Mouse (Mus musculus): Measurements from ENCODE around the gene 2410137M14Rik.
A peak's percentile ranks its signal among the peaks of the same experiment; 100 is the strongest.
"Not testable (repeated sequence)": the region's sequence is repeated elsewhere in the genome, so short reads cannot be mapped to it uniquely, and the experiment has no call there.

2410137M14Rik gene

DNA sequence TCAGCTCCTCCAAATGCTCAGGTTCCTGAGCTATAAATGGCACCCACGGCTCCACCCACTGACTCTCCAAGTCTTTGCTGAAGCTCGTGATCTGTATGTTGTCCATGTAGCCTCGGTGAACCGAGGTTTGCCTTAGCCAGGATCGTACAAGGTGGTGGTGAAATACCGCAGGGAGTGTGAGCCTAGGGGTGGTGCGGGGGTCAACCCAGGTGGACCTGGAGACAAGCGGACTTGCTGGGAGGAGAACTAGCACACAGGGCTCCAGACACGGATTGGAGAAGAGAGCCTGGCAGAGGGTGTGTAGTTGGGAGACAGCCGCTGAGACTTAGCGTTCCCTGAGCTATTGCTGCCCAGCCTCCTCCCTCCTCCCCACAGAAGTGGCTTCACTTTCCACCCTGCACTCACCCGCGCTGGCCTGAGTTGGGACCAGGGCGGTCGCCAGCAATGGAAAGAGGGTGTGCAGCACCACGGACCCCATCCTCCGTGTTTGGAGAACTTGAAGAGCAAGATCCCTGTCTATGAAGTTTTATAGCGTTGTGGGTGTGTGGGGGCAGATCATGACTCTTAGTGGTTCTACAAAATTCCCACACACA is at the start of gene 2410137M14Rik:
Gene 2410137M14Rik (minus strand): TSS at position 17 of the 593 bp plus-strand sequence.
- DNase-seq (ENCODE audit: low spot score): no peak

GRCm38 (mm10) chr17:37029162-37029561 is 48.1 kb upstream of the 2410137M14Rik start:
- no peak for DNase-seq (ENCODE audit: low spot score)

DNA sequence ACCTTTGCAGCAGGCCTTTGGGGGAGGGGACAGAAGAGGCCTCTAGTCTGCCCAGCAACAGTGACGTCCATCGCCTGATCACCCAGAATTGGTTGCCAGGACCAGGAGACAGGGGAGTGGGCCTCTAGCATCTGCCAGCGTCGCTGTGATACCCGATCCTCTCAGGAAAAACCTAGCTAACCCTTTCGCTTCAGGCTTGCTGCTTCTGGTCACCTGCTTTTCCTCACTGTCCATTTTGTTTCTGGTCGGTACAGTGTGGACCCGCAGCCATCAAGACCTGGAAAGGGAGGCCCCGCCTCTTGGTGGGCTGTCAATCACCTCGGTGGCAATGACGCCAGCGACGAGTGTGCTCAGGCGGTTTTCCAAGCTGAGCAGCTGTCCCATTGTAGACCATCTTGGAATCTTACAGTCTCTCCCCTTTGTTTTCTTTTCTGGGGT is 47.7 kb upstream of the 2410137M14Rik start:
- DNase-seq (ENCODE audit: low spot score): peak; percentile 98

- DNase-seq (ENCODE audit: low spot score): peak; percentile 35
Measured at GRCm38 (mm10) chr17:37028212-37028611, 47.2 kb upstream of the 2410137M14Rik start.

DNA sequence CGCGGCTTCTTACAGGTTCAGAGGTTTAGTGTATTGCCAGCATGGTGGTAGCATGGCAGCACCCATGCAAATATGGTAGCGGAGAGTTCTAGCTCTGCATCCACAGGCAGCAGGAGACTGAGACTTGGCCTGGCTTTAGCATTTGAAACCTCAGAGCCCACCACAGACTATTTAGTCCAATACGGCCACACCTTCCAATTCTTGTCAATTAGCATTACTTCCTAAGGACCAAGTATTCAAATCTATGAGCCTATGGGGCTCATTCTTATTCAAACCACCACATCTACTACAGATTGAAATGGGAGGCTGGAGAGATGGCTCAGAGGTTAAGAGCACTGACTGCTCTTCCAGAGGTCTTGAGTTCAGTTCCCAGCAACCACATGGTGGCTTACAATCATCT is 46.4 kb upstream of the 2410137M14Rik start:
- DNase-seq (ENCODE audit: low spot score): no peak

GRCm38 (mm10) chr17:37026425-37026824 is 45.4 kb upstream of the 2410137M14Rik start:
- no peak for DNase-seq (ENCODE audit: low spot score)

DNA sequence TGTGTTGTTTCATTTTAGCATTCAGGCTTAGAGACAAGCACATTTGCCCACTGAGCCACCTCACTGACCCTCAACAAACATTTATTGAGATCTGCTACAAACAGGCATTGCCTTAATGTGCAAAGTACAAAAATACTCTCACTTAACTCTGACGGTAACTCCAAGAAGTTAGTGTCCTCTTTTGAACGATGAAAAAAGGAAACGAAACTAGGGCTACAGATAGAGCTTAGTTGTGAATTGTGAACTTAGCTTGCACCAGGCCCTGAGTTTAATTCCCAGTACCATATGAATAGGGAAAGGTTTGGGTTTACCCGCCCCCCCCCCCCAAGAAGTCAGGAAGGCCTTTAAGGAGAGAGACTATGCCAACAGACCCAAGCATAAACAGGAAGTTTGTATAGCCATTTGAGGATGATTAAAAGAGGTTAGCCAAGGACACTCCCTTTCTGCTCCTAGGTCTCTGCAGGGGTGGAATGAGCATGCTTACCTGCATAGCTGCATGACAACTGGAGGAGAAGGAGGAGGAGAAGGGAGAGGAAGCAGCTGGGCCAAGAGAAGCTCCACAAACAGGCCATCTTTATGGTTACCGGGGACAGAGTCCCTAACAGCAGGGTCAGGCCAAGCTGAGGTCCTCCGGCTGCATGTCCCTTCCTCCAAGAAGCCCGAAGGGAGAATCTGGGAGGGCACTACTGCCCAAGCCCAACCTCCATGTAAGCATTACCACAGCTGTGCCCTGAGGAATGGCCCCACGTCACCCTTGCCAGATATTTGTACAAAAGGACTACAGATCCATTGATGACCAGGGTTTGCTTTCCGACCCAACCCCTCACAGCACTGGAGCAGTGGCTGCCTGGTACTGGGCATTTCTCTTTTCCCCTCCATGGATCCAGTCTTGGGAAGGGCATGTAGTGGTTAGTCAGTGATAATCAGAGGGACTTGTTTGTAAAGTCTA is 41.9 kb upstream of the 2410137M14Rik start, which contains the start of gene Mog:
Gene Mog (minus strand): TSS at position 771 of the 949 bp plus-strand sequence.
- DNase-seq (ENCODE audit: low spot score): no peak

DNA sequence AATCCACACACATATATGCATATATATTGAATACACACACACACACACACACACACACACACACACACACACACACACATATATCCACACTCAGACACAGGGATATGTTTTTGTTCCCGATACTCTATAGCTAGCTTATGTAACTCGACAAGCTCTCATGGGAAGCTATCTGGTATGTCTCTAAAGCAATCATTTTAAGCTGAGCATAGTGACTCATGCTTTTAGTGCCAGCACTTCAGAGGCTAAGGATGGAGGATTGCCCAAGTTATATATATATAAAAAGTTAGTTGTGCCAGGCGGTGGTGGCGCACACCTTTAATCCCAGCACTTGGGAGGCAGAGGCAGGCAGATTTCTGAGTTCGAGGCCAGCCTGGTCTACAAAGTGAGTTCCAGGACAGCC is 38.2 kb upstream of the 2410137M14Rik start:
- DNase-seq (ENCODE audit: low spot score): not testable (repeated sequence)

- DNase-seq (ENCODE audit: low spot score): no peak
Measured at GRCm38 (mm10) chr17:37018328-37018727, 37.3 kb upstream of the 2410137M14Rik start.

GRCm38 (mm10) chr17:37016333-37016732 is 35.3 kb upstream of the 2410137M14Rik start:
- DNase-seq (ENCODE audit: low spot score): no peak

- no peak for DNase-seq (ENCODE audit: low spot score)
Measured at GRCm38 (mm10) chr17:37012141-37012540, 31.1 kb upstream of the 2410137M14Rik start.

DNA sequence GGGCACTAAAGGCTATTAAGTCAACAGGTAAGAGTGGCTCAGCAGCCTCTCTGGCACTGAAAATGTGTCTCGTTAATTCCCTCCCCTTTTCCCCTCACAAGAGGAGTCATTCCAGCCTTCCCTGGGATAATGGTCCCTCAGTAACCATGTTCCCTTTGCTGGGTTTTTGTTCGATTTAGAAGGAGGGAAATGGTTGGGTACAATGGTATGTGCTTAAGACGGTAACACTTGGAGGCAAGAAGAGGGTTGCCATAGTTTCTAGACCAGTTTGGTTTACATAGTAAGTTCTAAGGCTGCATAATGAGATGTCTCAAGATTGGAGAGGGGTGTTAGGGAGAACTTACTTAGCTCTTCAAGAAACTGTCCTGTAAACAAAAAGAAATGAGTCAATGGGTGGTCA is 30.7 kb upstream of the 2410137M14Rik start:
- no peak for DNase-seq (ENCODE audit: low spot score)

GRCm38 (mm10) chr17:37009460-37010042 is 28.5 kb upstream of the 2410137M14Rik start:
- DNase-seq (ENCODE audit: low spot score): no peak

GRCm38 (mm10) chr17:37008161-37008560 is 27.1 kb upstream of the 2410137M14Rik start:
- no peak for DNase-seq (ENCODE audit: low spot score)

- DNase-seq (ENCODE audit: low spot score): peak; percentile 22
Measured at GRCm38 (mm10) chr17:37003366-37003765, 22.3 kb upstream of the 2410137M14Rik start.

DNA sequence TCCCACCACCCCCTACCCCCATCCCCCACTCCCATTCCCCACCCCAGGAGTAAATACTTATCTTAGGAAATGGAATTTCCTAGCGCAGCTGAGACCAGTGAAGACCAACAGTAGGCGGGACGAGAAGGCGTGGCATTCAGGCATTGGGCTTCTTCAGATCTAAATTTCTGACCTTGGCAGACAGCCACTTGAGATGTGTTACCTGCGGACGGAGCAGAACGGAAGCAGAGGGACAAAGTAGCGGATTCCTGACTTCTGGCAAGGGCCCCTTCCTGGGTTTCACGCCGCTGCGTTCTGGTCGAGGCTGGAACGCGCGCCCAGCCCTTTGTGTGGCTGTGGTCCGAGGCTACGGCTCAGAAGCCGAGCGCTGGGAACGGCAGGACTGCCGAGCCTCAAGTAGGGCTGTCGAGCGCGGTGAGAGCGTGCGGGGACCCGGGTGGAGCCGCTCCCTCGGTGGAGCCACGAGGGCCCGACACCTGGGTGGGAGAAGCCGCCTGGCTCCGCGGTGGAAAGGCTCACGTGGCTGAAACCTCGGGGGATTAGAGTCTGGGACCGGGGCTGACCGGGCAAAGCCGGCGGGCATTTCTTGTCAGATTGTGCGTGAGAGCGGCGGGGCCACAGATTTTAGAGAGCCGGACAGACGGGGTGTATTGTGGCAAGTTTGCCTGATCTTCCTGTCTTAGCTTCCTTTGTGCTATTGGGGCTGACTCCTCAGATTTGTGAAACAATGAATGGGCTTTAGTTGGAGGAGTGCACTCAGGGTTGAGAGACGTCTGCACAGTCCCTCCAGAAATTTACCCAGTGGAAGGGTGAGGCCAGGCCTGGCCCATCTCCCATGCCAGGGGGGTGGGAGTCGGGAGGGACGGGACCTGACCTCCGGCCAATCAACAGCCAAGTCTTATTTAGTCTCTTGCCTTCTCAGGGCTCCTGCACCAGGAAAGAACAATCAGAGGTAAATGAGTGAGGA is 21.6 kb upstream of the 2410137M14Rik start:
- peak; percentile 80 for DNase-seq (ENCODE audit: low spot score)

DNA sequence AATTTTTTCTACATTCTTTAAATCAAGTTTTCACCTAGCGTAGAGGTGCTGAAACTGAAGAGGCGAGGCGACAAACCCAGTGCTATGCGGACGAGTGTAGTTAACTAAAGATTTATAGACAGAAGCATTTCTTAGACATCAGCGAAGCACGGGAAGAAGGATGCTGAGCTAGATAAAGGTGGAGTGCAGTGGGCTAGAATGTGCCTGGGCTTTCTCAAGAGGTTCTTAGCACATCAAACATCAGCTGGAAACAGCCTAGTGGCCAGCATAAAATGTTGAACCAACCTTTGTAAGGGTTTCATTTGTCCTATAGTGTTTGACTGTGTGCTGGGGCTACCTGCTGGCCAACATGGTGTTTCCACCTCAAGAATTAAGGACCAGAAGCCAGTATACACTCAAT is 19.8 kb upstream of the 2410137M14Rik start, which contains the start of gene Zfp57:
Gene Zfp57 (plus strand): TSS at position 301 of the 400 bp plus-strand sequence.
- DNase-seq (ENCODE audit: low spot score): no peak

- DNase-seq (ENCODE audit: low spot score): no peak
Measured at GRCm38 (mm10) chr17:36998477-36998876, 17.4 kb upstream of the 2410137M14Rik start.

GRCm38 (mm10) chr17:36997033-36997735 is 16.1 kb upstream of the 2410137M14Rik start:
- DNase-seq (ENCODE audit: low spot score): peak; percentile 87

- DNase-seq (ENCODE audit: low spot score): no peak
Measured at GRCm38 (mm10) chr17:36995448-36995847, 14.4 kb upstream of the 2410137M14Rik start.

GRCm38 (mm10) chr17:36994528-36994927 is 13.5 kb upstream of the 2410137M14Rik start:
- DNase-seq (ENCODE audit: low spot score): no peak

All from MN1 (cell line).